ENCODE assay signal across 9 mouse cellular contexts in genomic region chr15:93579899-93580298, GRCm38 (mm10). TPM values are rescaled to one million over a fixed set of nuclear protein-coding genes. Genes with fewer than 3 reads are reported as not detected.
DNase-seq lines count a peak whose midpoint lies in the region; ATAC-seq and TF ChIP-seq lines count a peak whose summit lies in the region.
"Had no signal": no experiment of that assay in that cellular context is flagged by ENCODE, and none has a peak within 500 bp of the region (broad histone marks: within the 10 kb centered on the region; RNA-seq: fewer than 3 reads in every experiment).

No protein-coding gene starts in this region.

- H3K36me3 ChIP-seq in hindbrain, embryonic 11.5 days (ENCODE audit: control insufficient read depth, insufficient read depth, low read length): no peaks in the 10 kb centered on the region
- no peaks in the 10 kb centered on the region for H3K36me3 ChIP-seq in hindbrain, embryonic 16.5 days (ENCODE audit: control insufficient read depth, insufficient read depth, low read length)

- H3K9ac ChIP-seq in hindbrain, embryonic 11.5 days (ENCODE audit: low read depth, low read length): no peak overlapping the region
- no peak overlapping the region for H3K9ac ChIP-seq in hindbrain, embryonic 16.5 days (ENCODE audit: low read depth, low read length)
- H3K9ac ChIP-seq: heart, embryonic 15.5 days had no signal

- H3K4me1 ChIP-seq in hindbrain, embryonic 11.5 days (replicated peaks; ENCODE audit: control insufficient read depth, insufficient read depth, low read length): no peaks in the 10 kb centered on the region
- no peaks in the 10 kb centered on the region for H3K4me1 ChIP-seq in hindbrain, embryonic 16.5 days (ENCODE audit: control insufficient read depth, insufficient read depth, low read depth, low read length)

- H3K27ac ChIP-seq in hindbrain, embryonic 11.5 days (ENCODE audit: low read depth, low read length): no peak overlapping the region
- no peak overlapping the region for H3K27ac ChIP-seq in hindbrain, embryonic 16.5 days (ENCODE audit: low read depth, low read length)
- no peak overlapping the region for H3K27ac ChIP-seq in layer of hippocampus, adult 2 months
- H3K27ac ChIP-seq: heart, embryonic 15.5 days; macrophage had no signal

- WGBS in hindbrain, embryonic 11.5 days: 53% methylated on average over 9 of the region's 9 CpGs
- WGBS in hindbrain, embryonic 16.5 days: 27% methylated on average over 9 of the region's 9 CpGs

- peak; percentile 41 for DNase-seq in hindbrain, embryonic 11.5 days (ENCODE audit: low spot score)
- peak; percentile 35 for DNase-seq in thymus, postnatal 14 days
- no peak for DNase-seq in thymus, postnatal 0 days (ENCODE audit: low spot score)
- peak; percentile 44 to 47 for DNase-seq in layer of hippocampus, adult 2 months (ENCODE audit: low spot score in 2 of 2)
- DNase-seq in spleen, adult 12 weeks (ENCODE audit: low spot score): no peak
- DNase-seq in urinary bladder, adult 2 months (ENCODE audit: low spot score): no peak

- TF ChIP-seq CTCF in layer of hippocampus, adult 2 months (conservative IDR thresholded peaks at IDR 0.05): peak; percentile 72

- H3K27me3 ChIP-seq in hindbrain, embryonic 11.5 days (ENCODE audit: control insufficient read depth, insufficient read depth, low read length): no peaks in the 10 kb centered on the region
- no peaks in the 10 kb centered on the region for H3K27me3 ChIP-seq in hindbrain, embryonic 16.5 days (replicated peaks; ENCODE audit: control insufficient read depth, insufficient read depth, low read length)
- H3K27me3 ChIP-seq: heart, embryonic 15.5 days had no signal

- no peak overlapping the region for H3K4me3 ChIP-seq in hindbrain, embryonic 11.5 days (ENCODE audit: low read depth, low read length)
- H3K4me3 ChIP-seq in hindbrain, embryonic 16.5 days (ENCODE audit: low read length): no peak overlapping the region
- no peak overlapping the region for H3K4me3 ChIP-seq in layer of hippocampus, adult 2 months
- H3K4me3 ChIP-seq: heart, embryonic 15.5 days had no signal

- no peak for ATAC-seq in hindbrain, embryonic 11.5 days (ENCODE audit: low FRiP score)
- ATAC-seq in hindbrain, embryonic 16.5 days: no peak

- H3K4me2 ChIP-seq in hindbrain, embryonic 11.5 days (replicated peaks; ENCODE audit: low read depth, low read length): no peak overlapping the region
- no peak overlapping the region for H3K4me2 ChIP-seq in hindbrain, embryonic 16.5 days (ENCODE audit: low read length)
- H3K4me2 ChIP-seq: heart, embryonic 15.5 days had no signal

- no peaks in the 10 kb centered on the region for H3K9me3 ChIP-seq in hindbrain, embryonic 11.5 days (ENCODE audit: control insufficient read depth, low read length)
- no peaks in the 10 kb centered on the region for H3K9me3 ChIP-seq in hindbrain, embryonic 16.5 days (ENCODE audit: control insufficient read depth, low read length)
- H3K9me3 ChIP-seq: heart, embryonic 15.5 days had no signal

RNA-seq across cellular contexts. Expression of gene Prickle1, which starts 15.8 kb away (rescaled TPM):
- 17.7 and 19.9 TPM in 2 replicates for polyA plus RNA-seq in hindbrain, embryonic 11.5 days (2014; fragmentation: Nextera tagmentation; extraction: Ambion mirVana)
- polyA plus RNA-seq in hindbrain, embryonic 16.5 days (2015; fragmentation: Nextera tagmentation; extraction: Ambion mirVana): 20.1 and 21.6 TPM in 2 replicates
- 11.8 and 12.0 TPM in 2 replicates for polyA plus RNA-seq in thymus, postnatal 0 days (2015; fragmentation: Nextera tagmentation; extraction: Ambion mirVana)
- total RNA-seq in layer of hippocampus, adult 2 months (2021): 10 to 100 TPM; 67.4 to 69.2 TPM
- 16.3 and 22.2 TPM in 2 replicates for polyA plus RNA-seq in urinary bladder, adult 2 months (2012; rRNA removed)
- polyA plus RNA-seq: macrophage had no signal

Comparison
In these comparisons a context has a peak if more than half of its experiments do, and no peak if none do; other contexts are left out.
1. DNase-seq: peak in hindbrain, embryonic 11.5 days (single experiment), thymus, postnatal 14 days (single experiment) and layer of hippocampus, adult 2 months (2 of 2); none in thymus, postnatal 0 days (single experiment), spleen, adult 12 weeks (single experiment) and urinary bladder, adult 2 months (single experiment).